Mouse (Mus musculus) heart, embryonic 16.5 days (tissue): Measurements from ENCODE around the gene Gstp2. TPM values are rescaled to one million over a fixed set of nuclear protein-coding genes. Genes with fewer than 3 reads are reported as not detected.
A peak's percentile ranks its signal among the peaks of the same experiment; 100 is the strongest.

ENCODE experiments used
- ATAC-seq: fragments of 200-750 bp; cut with Nextera tagmentation; replicated peaks from 2 replicates; pipeline ENCODE4 v1.8.0; 2017; ENCODE audit warnings: moderate number of reproducible peaks; ENCODE audit not compliant: insufficient read depth, low FRiP score; ENCODE audit errors: extremely low read depth
- H3K27ac ChIP-seq: fragments of 300-500 bp; sonication (generic); 2 replicates; pipeline ENCODE4 v1.5.1; 2014; ENCODE audit warnings: mild to moderate bottlenecking, low read length, control low read depth, moderate library complexity
- H3K27me3 ChIP-seq: fragments of 300-500 bp; sonication (generic); 2 replicates; pipeline ENCODE4 v1.6.1; 2014; ENCODE audit warnings: low read length, mixed read lengths; ENCODE audit not compliant: control insufficient read depth, insufficient read depth
- H3K36me3 ChIP-seq: fragments of 300-500 bp; sonication (generic); 2 replicates; pipeline ENCODE4 v1.6.1; 2014; ENCODE audit not compliant: control insufficient read depth, insufficient read depth
- H3K4me1 ChIP-seq: fragments of 300-500 bp; sonication (generic); 2 replicates; pipeline ENCODE4 v1.6.1; 2014; ENCODE audit warnings: low read length, mixed read lengths; ENCODE audit not compliant: control insufficient read depth, insufficient read depth
- H3K4me2 ChIP-seq: fragments of 300-500 bp; sonication (generic); 2 replicates; pipeline ENCODE4 v1.6.1; 2014; ENCODE audit warnings: low read depth, mild to moderate bottlenecking, control low read depth, low read length
- H3K4me3 ChIP-seq: fragments of 300-500 bp; sonication (generic); 2 replicates; pipeline ENCODE4 v1.5.1; 2014; ENCODE audit warnings: mild to moderate bottlenecking, control low read depth, low read length
- H3K9ac ChIP-seq: fragments of 300-500 bp; sonication (generic); 2 replicates; pipeline ENCODE4 v1.6.1; 2014; ENCODE audit warnings: low read length, control low read depth
- H3K9me3 ChIP-seq: fragments of 300-500 bp; sonication (generic); replicated peaks from 2 replicates; pipeline ENCODE4 v1.6.1; 2016; ENCODE audit warnings: low read length; ENCODE audit not compliant: control insufficient read depth
- WGBS: fragments of 180-500 bp; shearing (Covaris S2); extraction: QIAGEN DNeasy Blood & Tissue Kit; methylation state at CpG from one replicate; pipeline ENCODE4 v1.1.7; 2014; 5-methylcytosine and 5-hydroxymethylcytosine counted together
- polyA plus RNA-seq: library from polyadenylated mRNA; unstranded; fragments of >200 nt; fragmentation: Nextera tagmentation; extraction: Ambion mirVana; gene quantifications from 2 replicates; pipeline ENCODE4 v1.2.1, GENCODE M21; 2015

Gene Gstp2
- polyA plus RNA-seq, 1 experiment from 2014 or later = 8.0 TPM

DNA sequence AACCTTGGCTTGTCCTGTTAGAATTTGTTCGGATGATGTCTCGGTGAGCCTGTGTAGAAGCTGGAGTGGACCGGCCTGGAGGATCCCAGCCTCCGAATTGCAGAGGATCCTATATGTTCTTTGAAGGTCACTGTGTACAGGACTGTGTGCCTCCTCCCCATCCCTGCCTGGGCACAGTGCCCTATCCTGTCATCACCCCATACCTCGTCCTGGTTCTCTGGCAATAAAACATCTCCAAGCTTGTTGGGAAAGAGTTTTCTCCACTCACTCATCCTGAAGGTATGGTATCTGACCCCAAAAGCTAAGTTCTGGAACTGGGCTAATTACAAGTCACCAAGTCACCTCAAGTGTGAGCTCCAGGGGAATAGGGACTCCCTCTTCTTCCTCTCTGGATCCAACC lies 41.3 kb upstream of the Gstp2 start:
- Histone ChIP-seq H3K9ac (no peak overlapping the region), H3K36me3 (no peaks in the 10 kb centered on the region), H3K4me3 (no peak overlapping the region), H3K4me1 (peaks cover 9% of the 10 kb centered on the region), H3K9me3 (no peaks in the 10 kb centered on the region), H3K4me2 (no peak overlapping the region), H3K27ac (peak overlapping the region; percentile 54), H3K27me3 (peaks cover 3% of the 10 kb centered on the region; the same call in 1 of the 2 replicates)
- 42% methylated on average over 5 of the region's 5 CpGs for WGBS
- peak; percentile 79 for ATAC-seq

DNA sequence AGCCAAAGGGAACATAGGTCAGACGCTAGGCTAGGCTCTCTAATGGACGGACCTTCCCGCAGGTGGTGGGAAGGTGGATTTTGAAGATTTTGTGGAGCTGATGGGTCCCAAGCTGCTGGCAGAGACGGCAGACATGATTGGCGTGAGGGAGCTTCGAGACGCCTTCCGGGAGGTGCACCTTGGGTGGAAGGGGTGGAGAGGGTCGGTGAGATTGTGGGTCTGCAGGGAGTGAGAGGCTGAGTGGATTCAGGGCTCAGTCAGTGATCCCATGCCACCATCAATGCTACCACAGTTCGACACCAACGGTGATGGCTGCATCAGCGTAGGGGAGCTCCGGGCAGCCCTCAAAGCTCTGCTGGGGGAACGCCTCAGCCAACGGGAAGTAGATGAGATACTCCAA lies 40.3 kb upstream of the Gstp2 start:
- ATAC-seq = no peak
- no peak overlapping the region for H3K27ac ChIP-seq
- H3K27me3 ChIP-seq = peaks cover 3% of the 10 kb centered on the region; the same call in 1 of the 2 replicates
- H3K9me3 ChIP-seq = no peaks in the 10 kb centered on the region
- no peaks in the 10 kb centered on the region for H3K36me3 ChIP-seq
- H3K4me3 ChIP-seq = no peak overlapping the region
- no peak overlapping the region for H3K4me2 ChIP-seq
- no peak overlapping the region for H3K9ac ChIP-seq
- H3K4me1 ChIP-seq = peaks cover 9% of the 10 kb centered on the region
- 88% methylated on average over 15 of the region's 15 CpGs for WGBS

DNA sequence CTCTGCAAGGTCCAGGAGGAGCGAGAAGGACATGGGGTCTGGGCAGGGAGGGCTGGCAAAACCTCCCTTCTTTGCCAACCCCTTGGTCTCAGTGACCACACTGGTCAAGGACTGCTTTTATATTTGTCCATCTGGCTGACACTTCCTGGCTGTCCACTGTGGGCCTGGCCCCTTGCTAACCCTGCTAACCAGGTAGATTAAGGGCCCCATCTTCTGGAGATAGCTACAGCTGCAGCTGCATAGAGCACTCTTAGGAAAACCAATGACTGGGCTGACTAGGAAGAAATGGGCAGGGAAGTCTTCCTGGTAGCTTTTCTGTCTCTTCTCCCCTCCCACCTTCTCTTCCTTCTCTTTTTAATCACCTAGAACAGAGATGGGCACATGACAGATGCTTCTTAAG lies 39.2 kb upstream of the Gstp2 start:
- no peaks in the 10 kb centered on the region for H3K36me3 ChIP-seq
- WGBS = 81% methylated on average over 1 of the region's 1 CpGs
- peaks cover 3% of the 10 kb centered on the region; the same call in 1 of the 2 replicates for H3K27me3 ChIP-seq
- ATAC-seq = no peak
- no peak overlapping the region for H3K9ac ChIP-seq
- no peak overlapping the region for H3K27ac ChIP-seq
- peaks cover 9% of the 10 kb centered on the region for H3K4me1 ChIP-seq
- H3K9me3 ChIP-seq = no peaks in the 10 kb centered on the region
- H3K4me3 ChIP-seq = no peak overlapping the region
- H3K4me2 ChIP-seq = no peak overlapping the region

DNA sequence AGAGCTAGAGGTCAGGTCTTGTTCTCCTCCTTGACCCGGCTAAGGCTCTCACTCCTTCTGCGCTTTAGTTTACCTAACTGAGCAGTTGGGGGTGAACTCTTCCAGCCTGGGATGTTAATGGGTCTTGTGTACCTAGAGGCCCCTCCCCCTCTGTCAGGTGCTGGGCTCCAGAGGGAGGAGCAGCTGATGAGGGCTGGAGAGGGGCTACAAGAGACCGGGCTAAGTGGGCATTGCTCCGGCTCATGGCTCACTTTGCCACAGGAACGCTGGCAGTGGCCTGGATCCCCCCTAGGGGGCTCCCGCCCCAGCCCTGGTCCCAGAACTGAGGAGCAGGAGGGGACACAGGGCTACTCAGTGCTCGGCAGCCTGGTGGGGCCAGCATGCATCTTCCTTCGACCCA lies 38.0 kb upstream of the Gstp2 start:
- 32% methylated on average over 8 of the region's 8 CpGs for WGBS
- H3K4me3 ChIP-seq = no peak overlapping the region
- no peak for ATAC-seq
- H3K36me3 ChIP-seq = no peaks in the 10 kb centered on the region
- H3K9ac ChIP-seq = no peak overlapping the region
- H3K27me3 ChIP-seq = no peaks in the 10 kb centered on the region
- H3K9me3 ChIP-seq = no peaks in the 10 kb centered on the region
- H3K4me2 ChIP-seq = no peak overlapping the region
- H3K4me1 ChIP-seq = peaks cover 9% of the 10 kb centered on the region
- H3K27ac ChIP-seq = no peak overlapping the region

DNA sequence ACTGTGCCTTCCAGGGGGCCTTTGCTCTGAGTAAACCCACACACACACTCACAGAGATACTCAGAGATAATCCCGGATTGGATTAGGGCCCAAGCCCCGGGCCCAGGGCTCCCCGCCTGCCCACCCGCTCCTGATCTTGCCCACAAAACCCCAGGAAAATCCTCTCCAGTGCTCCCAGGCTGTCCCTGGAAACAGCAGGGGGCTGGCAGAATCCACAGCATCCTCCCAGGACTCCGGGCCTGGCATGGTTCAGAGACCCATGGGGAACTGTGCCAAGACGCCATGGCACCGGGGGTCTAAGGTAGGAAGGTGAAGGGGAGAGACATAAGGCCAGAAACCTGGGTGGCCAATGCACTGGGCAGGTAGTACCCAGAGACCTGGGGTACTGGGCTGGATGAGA lies 37.5 kb upstream of the Gstp2 start:
- WGBS = 78% methylated on average over 7 of the region's 7 CpGs
- Histone ChIP-seq H3K27ac (no peak overlapping the region), H3K4me3 (no peak overlapping the region), H3K9ac (no peak overlapping the region), H3K4me1 (peaks cover 9% of the 10 kb centered on the region), H3K36me3 (no peaks in the 10 kb centered on the region), H3K27me3 (no peaks in the 10 kb centered on the region), H3K9me3 (no peaks in the 10 kb centered on the region), H3K4me2 (no peak overlapping the region)
- no peak for ATAC-seq

DNA sequence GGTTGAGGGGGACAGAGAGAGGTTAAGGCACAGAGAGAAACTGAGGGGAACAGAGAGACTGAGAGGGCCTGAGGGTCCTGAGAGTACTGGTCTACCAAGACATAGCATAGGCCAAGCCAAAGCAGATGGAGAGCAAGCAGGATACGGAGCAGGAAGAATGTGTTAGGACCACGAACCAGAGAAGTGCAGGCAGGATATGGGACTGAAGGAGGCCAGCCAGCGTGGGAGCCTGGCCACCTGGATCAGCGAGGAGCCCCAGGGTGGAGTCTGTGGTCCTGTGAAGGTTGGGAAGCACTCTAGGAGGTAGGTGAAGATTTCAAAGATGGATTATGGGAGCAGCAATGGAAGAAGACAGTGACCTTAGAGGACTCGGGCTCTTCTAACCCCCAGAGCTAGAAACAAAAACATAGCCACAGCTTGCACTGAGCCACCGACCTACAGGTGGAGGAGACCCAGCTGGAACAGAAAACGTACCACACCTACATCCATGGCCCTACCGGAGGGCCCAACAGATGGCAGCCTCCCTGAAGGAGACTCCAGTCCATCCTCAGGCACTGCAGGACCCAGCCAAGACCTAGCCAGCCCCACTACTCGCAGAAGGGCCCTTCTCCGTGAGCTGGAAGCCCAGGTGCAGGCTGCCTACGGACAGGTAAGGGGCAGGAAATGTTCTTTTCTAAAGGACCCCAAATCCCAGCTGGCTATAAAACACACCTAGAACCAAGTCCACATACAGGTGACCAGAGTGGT lies 36.6 kb upstream of the Gstp2 start:
- no peak overlapping the region for H3K4me2 ChIP-seq
- no peaks in the 10 kb centered on the region for H3K27me3 ChIP-seq
- H3K9ac ChIP-seq = no peak overlapping the region
- no peaks in the 10 kb centered on the region for H3K36me3 ChIP-seq
- no peaks in the 10 kb centered on the region for H3K9me3 ChIP-seq
- peaks cover 6% of the 10 kb centered on the region for H3K4me1 ChIP-seq
- no peak overlapping the region for H3K4me3 ChIP-seq
- no peak for ATAC-seq
- no peak overlapping the region for H3K27ac ChIP-seq
- WGBS = 77% methylated on average over 11 of the region's 11 CpGs

DNA sequence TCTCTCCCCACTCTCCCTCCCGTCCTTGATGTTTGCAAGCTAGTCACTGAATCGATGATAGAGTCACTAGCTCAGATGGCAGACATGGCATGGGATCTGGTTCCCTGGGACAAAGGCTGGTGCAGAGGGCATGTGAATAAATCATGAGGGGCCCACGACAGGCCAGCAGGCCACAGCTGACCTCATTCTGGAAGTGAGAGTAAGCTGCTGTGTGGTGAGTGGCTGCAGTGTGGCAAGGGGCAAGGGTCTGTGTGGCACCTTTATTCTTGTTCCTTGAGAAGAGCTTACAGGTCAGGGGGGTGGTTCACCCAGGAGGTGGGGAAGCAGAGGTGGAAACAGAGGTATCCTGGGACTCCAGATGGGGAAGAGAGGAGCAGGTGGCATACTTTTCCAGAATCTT lies 35.6 kb upstream of the Gstp2 start, which contains the start of gene Cabp2:
TSS of gene Cabp2 (plus strand) at position 185 of the 400 bp plus-strand sequence.
- 70% methylated on average over 3 of the region's 3 CpGs for WGBS
- Histone ChIP-seq H3K27ac (no peak within 1 kb of the TSS), H3K4me1 (no peaks in the 10 kb centered on the region), H3K9ac (no peak within 1 kb of the TSS), H3K9me3 (no peaks in the 10 kb centered on the region), H3K27me3 (no peaks in the 10 kb centered on the region), H3K4me3 (no peak within 1 kb of the TSS), H3K4me2 (no peak within 1 kb of the TSS), H3K36me3 (no peaks in the 10 kb centered on the region)
- ATAC-seq = no peak

DNA sequence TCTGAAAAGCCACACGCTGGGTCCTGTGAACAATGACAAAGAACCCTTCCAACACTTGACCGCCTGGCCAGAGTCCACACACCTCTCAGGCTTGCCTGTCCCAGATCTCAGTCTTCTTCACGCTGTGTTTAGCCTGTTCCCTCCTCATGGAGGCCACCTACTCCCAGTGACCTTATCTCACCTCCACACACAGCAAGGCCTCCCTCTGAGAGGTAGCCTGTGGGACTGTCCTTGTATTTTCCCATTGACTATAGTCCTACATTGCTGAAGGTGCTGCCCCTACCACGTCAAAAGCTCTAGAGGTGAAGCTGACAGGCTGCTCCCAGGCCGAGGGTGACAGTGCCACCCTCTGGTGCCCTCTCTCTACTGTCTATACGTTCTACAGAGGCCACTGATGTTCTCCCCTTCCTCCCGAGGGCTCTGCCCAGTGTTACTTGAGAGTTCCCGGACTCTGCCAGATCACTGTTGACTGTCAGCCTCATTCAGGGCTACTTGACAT lies 34.7 kb upstream of the Gstp2 start:
- no peak overlapping the region for H3K4me3 ChIP-seq
- no peaks in the 10 kb centered on the region for H3K9me3 ChIP-seq
- 50% methylated on average over 8 of the region's 8 CpGs for WGBS
- ATAC-seq = no peak
- H3K4me2 ChIP-seq = no peak overlapping the region
- no peak overlapping the region for H3K27ac ChIP-seq
- no peak overlapping the region for H3K9ac ChIP-seq
- no peaks in the 10 kb centered on the region for H3K27me3 ChIP-seq
- no peaks in the 10 kb centered on the region for H3K4me1 ChIP-seq
- H3K36me3 ChIP-seq = no peaks in the 10 kb centered on the region

DNA sequence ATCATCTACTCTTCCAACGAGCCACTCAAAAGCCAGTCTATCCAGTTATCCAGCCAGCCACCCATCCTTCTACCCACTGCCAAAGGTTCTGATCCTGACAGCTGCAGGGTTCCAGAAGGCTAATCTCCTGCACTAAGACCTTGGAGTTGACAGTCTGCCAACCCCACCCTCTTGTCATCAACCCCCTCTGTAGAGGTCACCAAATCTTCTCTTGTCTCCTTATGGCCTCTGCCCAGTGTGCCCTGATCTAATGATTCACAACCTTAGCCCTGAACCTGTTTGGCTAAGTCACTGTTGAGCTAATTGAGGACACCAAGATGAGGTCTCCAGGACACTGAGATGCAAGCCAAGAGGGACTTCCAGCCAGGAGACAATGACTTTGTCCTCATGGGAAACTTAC lies 33.8 kb upstream of the Gstp2 start:
- WGBS = 77% methylated on average over 1 of the region's 1 CpGs
- H3K27me3 ChIP-seq = no peaks in the 10 kb centered on the region
- ATAC-seq = no peak
- H3K36me3 ChIP-seq = no peaks in the 10 kb centered on the region
- H3K4me1 ChIP-seq = no peaks in the 10 kb centered on the region
- H3K27ac ChIP-seq = no peak overlapping the region
- no peaks in the 10 kb centered on the region for H3K9me3 ChIP-seq
- H3K9ac ChIP-seq = no peak overlapping the region
- no peak overlapping the region for H3K4me2 ChIP-seq
- no peak overlapping the region for H3K4me3 ChIP-seq
